Comparison of ENCODE assay signal across 24 mouse cellular contexts in the genomic region with DNA sequence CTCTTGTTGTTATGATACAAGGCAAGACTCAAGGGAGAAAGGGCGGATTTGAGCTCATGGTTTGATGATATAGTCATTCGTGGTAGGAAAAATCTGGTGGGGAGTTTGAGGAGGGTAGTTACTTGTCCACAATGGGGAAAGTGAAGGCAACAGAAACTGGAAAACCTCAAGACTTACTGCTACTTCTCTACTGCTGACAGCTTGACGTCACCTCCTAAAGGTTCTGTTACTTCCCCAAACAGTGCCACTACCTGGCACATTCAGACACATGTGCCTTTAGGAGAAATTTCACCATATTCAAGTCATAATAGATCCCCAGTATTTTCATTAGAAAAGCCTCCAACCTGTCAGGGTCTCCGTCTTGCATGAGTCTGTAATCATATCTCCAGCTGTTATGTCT.
DNase-seq lines count a peak whose midpoint lies in the region; ATAC-seq and TF ChIP-seq lines count a peak whose summit lies in the region.
"Had no signal": no experiment of that assay in that cellular context is flagged by ENCODE, and none has a peak within 500 bp of the region (broad histone marks: within the 10 kb centered on the region; RNA-seq: fewer than 3 reads in every experiment).

No protein-coding gene starts in this region.

- H3K9me3 ChIP-seq in CH12.LX (replicated peaks; ENCODE audit: low read length), result no peaks in the 10 kb centered on the region
- H3K9me3 ChIP-seq: embryonic facial prominence, embryonic 13.5 days; embryonic facial prominence, embryonic 15.5 days; forebrain, embryonic 10.5 days; forebrain, embryonic 13.5 days; forebrain, embryonic 15.5 days had no signal

- no peak for TF ChIP-seq CTCF in CH12.LX (conservative IDR thresholded peaks at IDR 0.05 in 1 of 2, IDR thresholded peaks at IDR 0.05 in 1 of 2; ENCODE audit: low read depth in 2 of 2, low read length in 2 of 2)

- no peak for TF ChIP-seq POLR2A in CH12.LX (IDR thresholded peaks at IDR 0.05; ENCODE audit: low read depth, low read length)

- TF ChIP-seq EP300 in CH12.LX (IDR thresholded peaks at IDR 0.05; ENCODE audit: low read length), result 0 out of 2 replicates have a peak, but pooled peaks have one; percentile 15

- in situ Hi-C loops in CH12.LX (cut with MboI; ENCODE audit: low pct_ligation_motif_present, low pct_unique_long_range_greater_than_20kb, low sequenced_read_pairs), result no loop called here

- no peaks in the 10 kb centered on the region for H3K27me3 ChIP-seq in CH12.LX (replicated peaks)
- H3K27me3 ChIP-seq: embryonic facial prominence, embryonic 13.5 days; embryonic facial prominence, embryonic 15.5 days; forebrain, embryonic 13.5 days; forebrain, embryonic 15.5 days had no signal

- H3K9ac ChIP-seq in CH12.LX (ENCODE audit: insufficient read depth, low read depth), result no peak overlapping the region
- H3K9ac ChIP-seq: embryonic facial prominence, embryonic 13.5 days; embryonic facial prominence, embryonic 15.5 days; forebrain, embryonic 13.5 days; forebrain, embryonic 15.5 days; forebrain, postnatal 0 days had no signal

- no peak for TF ChIP-seq RAD21 in CH12.LX (IDR thresholded peaks at IDR 0.05; ENCODE audit: low read depth, low read length)

- peaks cover 0 to 13% of the 10 kb centered on the region in 2 experiments; a peak in 2 of 4 replicates for H3K4me1 ChIP-seq in CH12.LX (ENCODE audit: control insufficient read depth in 1 of 2, insufficient read depth in 2 of 2)
- H3K4me1 ChIP-seq: embryonic facial prominence, embryonic 13.5 days; embryonic facial prominence, embryonic 15.5 days; forebrain, embryonic 10.5 days; forebrain, embryonic 13.5 days; forebrain, embryonic 15.5 days had no signal

- H3K4me2 ChIP-seq in CH12.LX (ENCODE audit: insufficient read depth, low read depth, poor library complexity, severe bottlenecking), result peak overlapping the region; percentile 67
- H3K4me2 ChIP-seq: embryonic facial prominence, embryonic 13.5 days; embryonic facial prominence, embryonic 15.5 days; forebrain, embryonic 13.5 days; forebrain, embryonic 15.5 days had no signal

- no peaks in the 10 kb centered on the region for H3K36me3 ChIP-seq in CH12.LX (replicated peaks in 1 of 2; ENCODE audit: control insufficient read depth in 1 of 2, insufficient read depth in 1 of 2, low read length in 1 of 2)
- H3K36me3 ChIP-seq: embryonic facial prominence, embryonic 13.5 days; embryonic facial prominence, embryonic 15.5 days; forebrain, embryonic 10.5 days; forebrain, embryonic 15.5 days had no signal

- peak; percentile 85 for ATAC-seq in granulocyte monocyte progenitor cell, adult 5-6 weeks (replicated peaks; ENCODE audit: poor library complexity, severe bottlenecking)
- peak; percentile 49 for ATAC-seq in megakaryocyte, adult 5-6 weeks (ENCODE audit: poor library complexity, severe bottlenecking)
- ATAC-seq: CD4-positive, CD25-positive, alpha-beta regulatory T cell, adult 4 months; forebrain, embryonic 13.5 days; forebrain, embryonic 15.5 days; forebrain, postnatal 0 days had no signal

- no peak overlapping the region for H3K27ac ChIP-seq in CH12.LX (ENCODE audit: insufficient read depth, low read depth)
- H3K27ac ChIP-seq: embryonic facial prominence, embryonic 13.5 days; embryonic facial prominence, embryonic 15.5 days; forebrain, embryonic 10.5 days; forebrain, embryonic 13.5 days; forebrain, embryonic 15.5 days had no signal

- peak; percentile 34 for DNase-seq in CH12.LX (ENCODE audit: extremely low read depth)
- no peak for DNase-seq in urinary bladder, adult 2 months (ENCODE audit: low spot score)
- no peak for DNase-seq in urinary bladder, postnatal 36 days (ENCODE audit: low spot score in 2 of 2)
- no peak for DNase-seq in right cerebral cortex, postnatal 36 days (ENCODE audit: low spot score in 2 of 2)
- DNase-seq: adrenal gland, adult 2 months; adrenal gland, postnatal 10 days; adrenal gland, postnatal 25 days; B cell, adult 2 months; cerebellum, adult 11 months; cerebellum, adult 18-20 months; cerebellum, adult 8-10 months; cerebellum, adult 9-11 months; cerebellum, postnatal 14 days; embryo, embryonic 11 days; forebrain, postnatal 0 days had no signal

- dilution Hi-C loops in CH12.LX (cut with MboI; ENCODE audit: extremely low pct_ligation_motif_present, extremely low pct_unique_long_range_greater_than_20kb, low sequenced_read_pairs), result no loop called here

- H3K79me2 ChIP-seq in CH12.LX (replicated peaks; ENCODE audit: control insufficient read depth, extremely low read depth, insufficient read depth, poor library complexity, severe bottlenecking), result no peaks in the 10 kb centered on the region

- H3K4me3 ChIP-seq in CH12.LX (replicated peaks in 1 of 3; ENCODE audit: low read depth in 2 of 3, low read length in 2 of 3, poor library complexity in 1 of 3), result no peak overlapping the region
- H3K4me3 ChIP-seq: embryonic facial prominence, embryonic 13.5 days; embryonic facial prominence, embryonic 15.5 days; erythroblast, embryonic 14.5 days; forebrain, embryonic 10.5 days; forebrain, embryonic 13.5 days; forebrain, embryonic 15.5 days had no signal

TF ChIP-seq in CH12.LX, 34 proteins besides CTCF, POLR2A, EP300 and RAD21:
- TF ChIP-seq NELFE (IDR thresholded peaks at IDR 0.05; ENCODE audit: low read depth, low read length), result no peak
- TF ChIP-seq SIN3A (IDR thresholded peaks at IDR 0.05; ENCODE audit: low read length), result no peak
- no peak for TF ChIP-seq MAFK (IDR thresholded peaks at IDR 0.05; ENCODE audit: insufficient replicate concordance, low read length)
- TF ChIP-seq ZC3H11A (IDR thresholded peaks at IDR 0.05; ENCODE audit: low read depth, low read length), result no peak
- TF ChIP-seq KAT2A (IDR thresholded peaks at IDR 0.05; ENCODE audit: insufficient replicate concordance, low read length), result no peak
